Mouse (Mus musculus): ENCODE results near the gene Dpy19l1.

- TF ChIP-seq CTCF (IDR thresholded peaks at IDR 0.05; ENCODE audit: insufficient read depth, low read length) (no peak), POLR2A (IDR thresholded peaks at IDR 0.05; ENCODE audit: borderline replicate concordance, extremely low read depth, low read depth, low read length) (no peak)
These were observed 52.4 kb downstream of the Dpy19l1 start for GRCm38 (mm10) chr9:24450524-24450923.
